Mouse (Mus musculus): ENCODE results near the gene Scaf4. TPM values are rescaled to one million over a fixed set of nuclear protein-coding genes. Genes with fewer than 3 reads are reported as not detected.
"Not testable (repeated sequence)": the region's sequence is repeated elsewhere in the genome, so short reads cannot be mapped to it uniquely, and the experiment has no call there.

The Scaf4 gene
- total RNA-seq, 2 experiments from 2014 or later, result 53.8 to 59.4 TPM

GRCm38 (mm10) chr16:90217926-90218325 lies 66.4 kb downstream of the Scaf4 start:
- Histone ChIP-seq H3K4me3 (no peak overlapping the region), H3K27ac (no peak overlapping the region)
- no peak for TF ChIP-seq CTCF (conservative IDR thresholded peaks at IDR 0.05)
- DNase-seq (ENCODE audit: low spot score in 2 of 2), result no peak

GRCm38 (mm10) chr16:90217356-90217755 lies 66.9 kb downstream of the Scaf4 start:
- H3K4me3 ChIP-seq, result no peak overlapping the region
- DNase-seq (ENCODE audit: low spot score in 2 of 2), result no peak
- TF ChIP-seq CTCF (conservative IDR thresholded peaks at IDR 0.05), result no peak
- H3K27ac ChIP-seq, result no peak overlapping the region

DNA sequence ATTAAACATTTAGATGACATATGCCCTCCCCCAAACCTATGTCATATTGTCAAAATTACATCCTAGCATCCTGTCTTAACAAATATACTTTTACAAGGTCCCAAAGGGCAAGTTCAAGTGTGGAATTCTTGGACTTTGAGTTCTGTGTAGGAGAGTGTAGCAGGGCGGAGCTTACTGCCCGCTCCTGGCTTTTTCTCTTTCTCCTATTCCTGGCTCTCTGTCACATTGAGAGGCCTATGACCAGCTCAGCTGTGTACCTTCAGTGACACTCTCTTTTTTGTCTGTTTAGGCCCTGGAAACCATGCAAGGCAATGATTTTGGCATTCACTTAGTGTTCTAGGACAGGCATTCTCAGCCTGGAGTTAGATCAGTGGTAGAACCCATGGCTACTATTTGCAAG lies 67.9 kb downstream of the Scaf4 start:
- H3K27ac ChIP-seq, result no peak overlapping the region
- no peak for TF ChIP-seq CTCF (conservative IDR thresholded peaks at IDR 0.05)
- no peak overlapping the region for H3K4me3 ChIP-seq
- DNase-seq (ENCODE audit: low spot score in 2 of 2), result no peak

DNA sequence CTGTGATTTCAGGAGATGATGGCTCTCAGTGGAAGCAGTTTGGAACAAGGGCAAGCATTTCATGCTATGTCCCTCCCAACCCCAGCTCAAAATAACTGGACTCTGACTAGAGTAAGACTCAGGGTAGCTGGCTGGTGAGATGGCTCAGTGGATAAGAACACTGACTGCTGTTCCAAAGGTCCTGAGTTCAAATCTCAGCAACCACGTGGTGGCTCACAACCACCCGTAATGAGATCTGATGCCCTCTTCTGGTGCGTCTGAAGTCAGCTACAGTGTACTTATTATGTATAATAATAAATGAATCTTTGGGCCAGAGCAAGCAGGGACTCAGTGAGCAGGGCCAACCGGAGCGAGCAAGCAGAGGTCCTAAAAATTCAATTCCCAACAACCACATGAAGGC lies 68.4 kb downstream of the Scaf4 start:
- DNase-seq (ENCODE audit: low spot score in 2 of 2); H3K4me3 ChIP-seq: not testable (repeated sequence)

DNA sequence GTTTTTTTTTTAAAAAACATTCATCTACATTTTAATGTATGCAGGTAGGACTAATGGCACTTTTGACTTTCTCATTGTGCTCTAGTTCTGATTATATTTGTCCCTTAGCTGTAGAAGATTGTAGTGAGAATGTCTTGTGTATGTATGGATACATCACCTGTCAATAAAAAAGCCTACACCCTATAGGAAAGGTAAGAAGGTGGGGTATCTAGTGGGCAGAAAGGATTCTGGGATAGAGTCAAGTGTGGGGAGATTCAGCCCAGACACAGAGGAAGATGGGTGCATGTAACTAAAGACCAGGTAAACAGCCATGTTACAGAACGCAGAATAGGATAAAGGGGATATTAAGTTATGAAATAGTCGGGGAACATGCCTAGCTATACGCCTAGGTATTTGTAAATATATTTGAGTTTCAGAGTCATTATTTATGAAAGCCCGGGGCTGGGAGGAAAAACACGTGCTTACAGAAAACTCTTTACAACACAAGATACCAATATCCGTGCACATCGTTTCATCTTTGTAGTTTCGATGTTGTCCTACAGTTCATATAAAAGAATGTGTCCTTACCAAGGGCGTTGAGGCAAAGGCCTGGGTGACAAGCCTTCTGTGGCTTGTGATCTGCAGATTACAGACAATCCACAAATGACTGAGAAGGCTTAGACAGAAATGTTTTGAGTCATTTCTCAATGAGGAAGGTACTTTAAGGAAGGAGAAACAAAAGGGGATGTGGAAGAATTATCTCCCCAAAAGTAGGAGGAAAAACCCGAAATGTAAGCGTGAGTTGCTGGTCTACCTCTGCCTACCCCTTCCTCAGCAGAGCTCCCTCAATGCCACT lies 69.4 kb downstream of the Scaf4 start:
- no peak for TF ChIP-seq CTCF (conservative IDR thresholded peaks at IDR 0.05)
- Histone ChIP-seq H3K4me3 (no peak overlapping the region), H3K27ac (no peak overlapping the region)
- no peak for DNase-seq (ENCODE audit: low spot score in 2 of 2)

More for the DNA sequence above, 68.4 kb downstream of the Scaf4 start:
- H3K27ac ChIP-seq, result not testable (repeated sequence)

GRCm38 (mm10) chr16:90213477-90214339 lies 70.6 kb downstream of the Scaf4 start:
- H3K4me3 ChIP-seq, result no peak overlapping the region
- DNase-seq (ENCODE audit: low spot score in 2 of 2), result no peak
- no peak for TF ChIP-seq CTCF (conservative IDR thresholded peaks at IDR 0.05)
- no peak overlapping the region for H3K27ac ChIP-seq

DNA sequence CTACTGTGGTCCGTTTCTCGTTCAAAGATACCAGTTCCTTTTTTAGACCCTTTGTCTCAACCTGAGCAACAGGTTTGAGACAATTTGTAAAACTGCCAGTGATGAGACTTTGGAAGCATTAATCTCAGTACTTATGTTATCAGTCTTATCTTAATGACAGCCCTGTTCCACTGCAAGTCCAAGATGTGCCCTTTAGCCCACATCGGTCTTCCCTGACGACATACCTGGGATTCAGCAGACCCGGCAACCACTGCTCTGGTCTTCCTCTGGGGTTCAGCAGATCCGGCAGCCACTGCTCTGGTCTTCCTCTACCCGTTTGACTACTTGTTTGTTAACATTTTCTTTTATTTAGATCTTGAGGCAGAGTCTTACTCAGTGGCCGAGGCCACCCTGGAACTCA lies 72.5 kb downstream of the Scaf4 start:
- no peak for DNase-seq (ENCODE audit: low spot score in 2 of 2)
- Histone ChIP-seq H3K4me3 (no peak overlapping the region), H3K27ac (no peak overlapping the region)
- no peak for TF ChIP-seq CTCF (conservative IDR thresholded peaks at IDR 0.05)

GRCm38 (mm10) chr16:90210717-90211116 lies 73.6 kb downstream of the Scaf4 start:
- Histone ChIP-seq H3K4me3 (no peak overlapping the region), H3K27ac (no peak overlapping the region)
- DNase-seq (ENCODE audit: low spot score in 2 of 2), result no peak
- no peak for TF ChIP-seq CTCF (conservative IDR thresholded peaks at IDR 0.05)

DNA sequence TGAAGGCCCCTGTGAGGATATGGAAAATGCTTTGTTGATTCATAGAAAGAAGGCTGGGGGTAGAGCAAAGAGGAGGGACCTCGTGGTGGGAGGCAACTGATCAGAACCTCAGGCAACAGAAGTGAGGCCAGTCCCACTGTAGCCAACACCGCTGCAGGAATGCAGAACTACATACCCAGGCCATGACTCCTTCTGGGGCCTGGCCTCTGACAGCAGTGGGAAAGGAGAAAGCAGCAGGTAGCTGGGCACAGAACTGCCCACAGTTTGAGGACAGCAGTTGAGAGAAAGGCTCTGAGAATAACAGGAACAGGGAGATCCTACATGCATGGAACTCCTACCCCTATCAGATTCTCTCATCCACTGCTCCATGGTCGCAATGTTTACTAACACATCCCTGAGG lies 75.3 kb downstream of the Scaf4 start:
- Histone ChIP-seq H3K4me3 (no peak overlapping the region), H3K27ac (no peak overlapping the region)
- DNase-seq (ENCODE audit: low spot score in 2 of 2), result no peak
- TF ChIP-seq CTCF (conservative IDR thresholded peaks at IDR 0.05), result no peak

- Histone ChIP-seq H3K4me3 (no peak overlapping the region), H3K27ac (no peak overlapping the region)
- no peak for DNase-seq (ENCODE audit: low spot score in 2 of 2)
- no peak for TF ChIP-seq CTCF (conservative IDR thresholded peaks at IDR 0.05)
Observed at GRCm38 (mm10) chr16:90204868-90205267, 79.4 kb downstream of the Scaf4 start.

DNA sequence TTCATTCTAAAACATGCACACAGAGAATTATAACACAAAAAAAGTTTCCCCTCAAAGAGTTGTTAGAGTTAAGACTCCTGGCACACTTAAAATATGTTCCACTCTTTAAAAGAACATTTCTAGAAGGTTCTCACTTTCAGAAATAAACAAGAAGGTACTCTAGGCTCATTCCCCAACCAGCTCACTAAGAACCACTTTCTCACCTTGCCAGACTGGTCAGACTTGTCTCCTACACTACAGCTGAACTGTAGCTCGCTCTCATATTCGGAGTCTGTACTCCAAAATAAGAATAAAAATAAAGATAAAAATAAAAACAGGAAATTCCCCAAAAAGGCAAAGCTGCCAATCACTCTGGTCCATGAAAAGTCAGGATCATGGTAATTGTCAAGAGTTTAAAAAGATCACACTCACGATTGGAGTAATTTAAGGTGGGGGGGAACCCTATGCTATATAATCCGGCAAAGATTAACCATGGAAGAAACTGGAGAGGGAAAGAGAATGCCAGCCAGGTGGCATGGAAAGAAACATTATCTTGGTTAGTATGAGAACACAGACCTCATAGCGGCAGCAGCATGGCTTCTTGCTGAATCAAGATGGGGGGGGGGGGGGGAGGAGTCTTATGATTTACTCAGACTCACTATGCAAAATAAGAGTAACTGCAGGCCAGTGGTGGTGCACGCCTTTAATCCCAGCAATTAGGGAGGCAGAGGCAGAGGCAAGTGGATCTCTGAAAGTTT lies 80.9 kb downstream of the Scaf4 start:
- Histone ChIP-seq H3K27ac (no peak overlapping the region), H3K4me3 (no peak overlapping the region)
- DNase-seq (ENCODE audit: low spot score in 2 of 2), result no peak
- no peak for TF ChIP-seq CTCF (conservative IDR thresholded peaks at IDR 0.05)

DNA sequence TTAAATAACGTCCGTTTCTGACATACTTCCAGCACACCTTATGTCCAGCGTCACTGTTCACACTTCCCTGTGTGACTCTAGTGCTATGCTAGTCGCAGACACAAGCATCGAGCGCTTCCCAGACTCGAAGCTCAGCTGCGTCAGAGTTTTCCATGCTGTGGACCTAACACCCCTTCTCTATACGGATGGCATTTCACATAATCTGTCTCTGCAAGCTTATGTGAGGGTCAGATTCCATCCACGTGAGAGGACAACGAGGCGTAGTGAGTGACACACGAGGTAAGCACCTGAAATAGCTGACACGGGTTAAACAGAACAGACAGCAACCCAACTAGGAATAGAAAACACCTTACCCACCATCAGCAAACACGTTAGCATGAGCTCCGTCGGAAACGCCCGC lies 82.2 kb downstream of the Scaf4 start:
- DNase-seq (ENCODE audit: low spot score in 2 of 2), result no peak
- Histone ChIP-seq H3K27ac (no peak overlapping the region), H3K4me3 (no peak overlapping the region)
- no peak for TF ChIP-seq CTCF (conservative IDR thresholded peaks at IDR 0.05)

- H3K27ac ChIP-seq, result no peak overlapping the region
- DNase-seq (ENCODE audit: low spot score in 2 of 2), result no peak
- no peak for TF ChIP-seq CTCF (conservative IDR thresholded peaks at IDR 0.05)
- no peak overlapping the region for H3K4me3 ChIP-seq
Observed at GRCm38 (mm10) chr16:90199174-90199573, 85.1 kb downstream of the Scaf4 start.
